Mouse (Mus musculus): ENCODE data around the gene Trim8.

DNA sequence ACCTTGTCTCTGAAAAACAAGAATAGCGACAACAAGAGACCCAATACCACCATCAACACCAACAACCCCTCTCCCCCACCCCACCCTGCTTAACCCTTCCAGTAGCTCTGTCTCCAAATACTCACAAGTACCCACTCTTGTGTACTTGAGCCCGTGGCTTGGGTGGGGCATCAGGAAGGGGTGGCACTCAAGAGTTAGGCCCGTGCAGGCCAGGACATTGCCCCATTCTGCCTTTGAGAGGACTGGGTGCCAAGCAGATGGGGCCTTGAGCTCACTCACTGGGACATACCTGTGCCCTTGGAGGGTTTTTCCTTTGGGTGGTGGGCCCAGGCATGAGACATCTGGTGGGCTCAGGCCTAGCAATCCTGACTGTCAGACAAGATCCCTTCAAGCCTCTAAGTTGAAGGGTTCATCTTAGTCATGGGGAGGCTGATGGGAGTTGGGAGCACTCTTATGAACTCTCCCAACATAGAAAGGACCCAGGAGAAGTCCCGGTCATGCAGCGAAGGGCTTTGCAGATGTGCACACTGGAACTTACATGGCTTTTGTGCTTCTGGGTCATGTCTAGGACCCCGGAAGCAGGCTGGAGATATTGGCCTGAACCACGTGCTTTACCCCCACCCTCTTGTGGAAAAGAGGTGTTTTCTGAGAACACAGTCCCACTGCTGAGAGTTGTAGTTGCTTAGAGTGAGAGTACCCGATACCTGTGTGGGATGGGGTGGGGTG is 4.3 kb downstream of the Trim8 start:
- TF ChIP-seq CTCF (IDR thresholded peaks at IDR 0.05; ENCODE audit: insufficient read depth, low read length) (no peak), POLR2A (IDR thresholded peaks at IDR 0.05; ENCODE audit: borderline replicate concordance, extremely low read depth, low read depth, low read length) (no peak)
